Mouse (Mus musculus) thymus, adult 2 months (tissue): ENCODE measurements around the gene St6galnac3. TPM values are rescaled to one million over a fixed set of nuclear protein-coding genes. Genes with fewer than 3 reads are reported as not detected.

Source experiments
- DNase-seq: peaks from one replicate; pipeline ENCODE4 v3.0.0; 2021
- H3K27ac ChIP-seq: fragments of 200-500 bp; 2 replicates; pipeline ENCODE4 v1.5.1; 2012; ENCODE audit warnings: low read length, control low read depth; ENCODE audit not compliant: control insufficient read depth, insufficient read depth
- H3K27me3 ChIP-seq: fragments of 200-500 bp; 2 replicates; pipeline ENCODE4 v1.6.1; 2012; ENCODE audit warnings: mild to moderate bottlenecking, low read length, moderate library complexity, mixed read lengths; ENCODE audit not compliant: control insufficient read depth, insufficient read depth
- H3K36me3 ChIP-seq: fragments of 200-500 bp; 2 replicates; pipeline ENCODE4 v1.6.1; 2012; ENCODE audit warnings: mild to moderate bottlenecking, low read length, moderate library complexity; ENCODE audit not compliant: control insufficient read depth, insufficient read depth
- H3K4me1 ChIP-seq: fragments of 200-500 bp; replicated peaks from 2 replicates; pipeline ENCODE4 v1.6.1; 2012; ENCODE audit warnings: low read length; ENCODE audit not compliant: control insufficient read depth, insufficient read depth
- H3K4me3 ChIP-seq: fragments of 200-500 bp; 2 replicates; pipeline ENCODE4 v1.5.1; 2012; ENCODE audit warnings: mild to moderate bottlenecking, low read length, control low read depth, moderate library complexity; ENCODE audit not compliant: control insufficient read depth, insufficient read depth
- CTCF ChIP-seq: fragments of 200-500 bp; IDR thresholded peaks from 2 replicates; pipeline ENCODE4 v1.5.1; 2012; ENCODE audit warnings: mild to moderate bottlenecking, control low read depth, low read length, moderate library complexity, borderline replicate concordance; ENCODE audit not compliant: control insufficient read depth, poor library complexity, insufficient read depth; ENCODE audit errors: extremely low read depth
- POLR2A ChIP-seq: fragments of 200-500 bp; IDR thresholded peaks from 2 replicates; pipeline ENCODE4 v1.6.1; 2012; ENCODE audit warnings: mild to moderate bottlenecking, low read length, control low read depth, moderate library complexity; ENCODE audit not compliant: control insufficient read depth, poor library complexity, insufficient read depth; ENCODE audit errors: extremely low read depth
- WGBS: fragments of 180-500 bp; shearing (Covaris S2); methylation state at CpG from one replicate; pipeline ENCODE4 v1.1.7; 2018; 5-methylcytosine and 5-hydroxymethylcytosine counted together
- polyA plus RNA-seq: library from polyadenylated mRNA; depleted of rRNA; stranded (reverse); fragments of >200 nt; gene quantifications from 2 replicates; pipeline ENCODE4 v1.2.3, GENCODE M21; 2012

Gene St6galnac3
- polyA plus RNA-seq, 1 experiment, result 1.3 TPM

DNA sequence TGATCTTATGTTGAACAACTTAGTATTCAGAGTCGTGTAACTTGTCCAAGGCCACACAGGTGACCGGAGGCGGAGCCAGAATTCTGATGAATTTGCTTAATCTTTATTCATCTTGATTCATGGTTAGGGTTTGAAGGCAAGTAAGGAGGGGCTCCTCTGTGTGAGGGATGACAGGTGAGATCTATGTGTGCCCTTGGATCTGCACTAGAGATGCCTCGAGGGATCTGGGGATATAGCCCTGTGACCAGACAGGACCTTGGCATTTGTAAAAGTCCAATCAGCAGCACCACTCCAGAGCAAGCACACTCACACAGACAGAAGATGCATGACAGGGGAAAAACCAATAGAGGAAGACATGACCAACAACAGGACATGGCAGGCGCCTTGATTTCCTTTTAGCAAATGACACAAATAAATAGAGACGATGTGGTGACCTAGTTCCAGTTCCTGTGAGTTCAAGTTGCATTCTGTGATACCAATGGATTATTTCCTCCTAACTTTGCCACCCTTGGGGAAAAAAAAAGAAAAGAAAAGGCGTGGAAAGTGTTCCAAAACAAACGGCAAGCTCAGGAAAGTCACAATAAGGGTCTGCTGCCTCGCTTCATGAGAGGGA lies 1.4 kb downstream of the St6galnac3 start:
- TF ChIP-seq POLR2A (no peak), CTCF (no peak)
- no peak overlapping the region for H3K27ac ChIP-seq
- H3K4me1 ChIP-seq, result peaks cover 33% of the 10 kb centered on the region
- WGBS, result 64% methylated on average over 9 of the region's 9 CpGs
- H3K4me3 ChIP-seq, result no peak overlapping the region
- H3K27me3 ChIP-seq, result no peaks in the 10 kb centered on the region; the same call in 1 of the 2 replicates
- DNase-seq, result no peak
- H3K36me3 ChIP-seq, result no peaks in the 10 kb centered on the region

- no peak overlapping the region for H3K27ac ChIP-seq
- TF ChIP-seq POLR2A (no peak), CTCF (no peak)
- 94% methylated on average over 16 of the region's 16 CpGs for WGBS
- DNase-seq, result no peak
- H3K36me3 ChIP-seq, result no peaks in the 10 kb centered on the region
- no peaks in the 10 kb centered on the region; the same call in 1 of the 2 replicates for H3K27me3 ChIP-seq
- no peak overlapping the region for H3K4me3 ChIP-seq
- H3K4me1 ChIP-seq, result peaks cover 44% of the 10 kb centered on the region
Measured at GRCm38 (mm10) chr3:153721525-153721924, 3.4 kb downstream of the St6galnac3 start.

DNA sequence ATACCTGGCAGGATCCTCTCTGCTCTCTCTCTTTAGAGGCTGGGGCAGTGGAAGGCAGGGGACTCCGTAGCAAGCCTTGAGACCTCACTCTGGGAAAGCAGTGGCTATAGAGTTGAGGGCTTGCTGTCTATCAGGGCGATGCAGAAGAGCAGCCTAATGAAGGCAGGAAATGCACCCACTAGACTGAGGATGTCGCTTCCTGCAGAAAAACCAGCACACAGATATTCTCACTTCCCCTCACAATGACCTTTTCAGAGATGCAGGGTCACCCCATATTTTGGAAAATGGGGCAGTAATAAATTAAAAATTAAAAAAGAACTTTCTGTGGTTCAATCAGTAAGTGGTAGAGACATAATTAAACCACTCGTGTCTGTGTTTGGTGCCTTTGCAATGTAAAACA lies 4.1 kb downstream of the St6galnac3 start:
- Histone ChIP-seq H3K4me1 (peaks cover 44% of the 10 kb centered on the region), H3K27me3 (no peaks in the 10 kb centered on the region; the same call in 1 of the 2 replicates), H3K27ac (no peak overlapping the region), H3K36me3 (no peaks in the 10 kb centered on the region), H3K4me3 (no peak overlapping the region)
- DNase-seq, result no peak
- no peak for TF ChIP-seq POLR2A
- no peak for TF ChIP-seq CTCF
- whole genome bisulfite sequencing, result 17% methylated on average over 4 of the region's 4 CpGs

DNA sequence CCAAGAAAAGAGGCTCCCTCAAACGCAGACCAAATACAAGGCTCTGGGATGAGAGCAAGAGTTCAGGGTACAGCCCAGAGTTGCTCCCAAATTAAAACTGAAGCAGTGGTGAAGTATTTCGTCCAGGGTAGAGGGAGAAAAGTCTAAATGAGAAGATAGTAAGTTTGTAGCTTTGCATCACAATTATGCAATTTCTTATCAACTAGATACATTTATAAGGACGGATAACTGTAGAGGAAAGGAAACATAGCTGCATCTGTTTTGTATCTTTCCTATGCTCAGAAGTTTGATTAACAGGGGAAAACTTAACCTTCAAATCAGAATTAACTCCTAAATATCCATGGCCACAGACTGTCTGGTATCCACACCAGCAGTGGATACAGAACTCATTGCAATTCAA lies 4.7 kb downstream of the St6galnac3 start:
- WGBS, result 41% methylated on average over 3 of the region's 3 CpGs
- no peak for TF ChIP-seq CTCF
- TF ChIP-seq POLR2A, result no peak
- no peak overlapping the region for H3K27ac ChIP-seq

GRCm38 (mm10) chr3:153719256-153719970 lies 5.6 kb downstream of the St6galnac3 start:
- H3K4me3 ChIP-seq, result no peak overlapping the region
- no peak for TF ChIP-seq POLR2A
- no peak for TF ChIP-seq CTCF
- H3K36me3 ChIP-seq, result no peaks in the 10 kb centered on the region
- DNase-seq, result no peak
- H3K27ac ChIP-seq, result peak overlapping the region; percentile 65; the same call in 1 of the 2 replicates
- peaks cover 38% of the 10 kb centered on the region for H3K4me1 ChIP-seq
- no peaks in the 10 kb centered on the region; the same call in 1 of the 2 replicates for H3K27me3 ChIP-seq
- WGBS, result 45% methylated on average over 9 of the region's 9 CpGs

More for the DNA sequence above, 4.7 kb downstream of the St6galnac3 start:
- Histone ChIP-seq H3K4me3 (no peak overlapping the region), H3K36me3 (no peaks in the 10 kb centered on the region), H3K4me1 (peaks cover 43% of the 10 kb centered on the region), H3K27me3 (no peaks in the 10 kb centered on the region; the same call in 1 of the 2 replicates)
- no peak for DNase-seq

GRCm38 (mm10) chr3:153718724-153719123 lies 6.2 kb downstream of the St6galnac3 start:
- WGBS, result 67% methylated on average over 8 of the region's 8 CpGs
- TF ChIP-seq POLR2A, result no peak
- no peak for TF ChIP-seq CTCF
- Histone ChIP-seq H3K4me3 (no peak overlapping the region), H3K27ac (no peak overlapping the region), H3K27me3 (no peaks in the 10 kb centered on the region), H3K36me3 (no peaks in the 10 kb centered on the region), H3K4me1 (peaks cover 32% of the 10 kb centered on the region)
- DNase-seq, result no peak
